Mouse (Mus musculus): ENCODE measurements around the gene Reep1. TPM values are rescaled to one million over a fixed set of nuclear protein-coding genes. Genes with fewer than 3 reads are reported as not detected.

Gene Reep1
- polyA plus RNA-seq, 1 experiment: 82.1 TPM

DNA sequence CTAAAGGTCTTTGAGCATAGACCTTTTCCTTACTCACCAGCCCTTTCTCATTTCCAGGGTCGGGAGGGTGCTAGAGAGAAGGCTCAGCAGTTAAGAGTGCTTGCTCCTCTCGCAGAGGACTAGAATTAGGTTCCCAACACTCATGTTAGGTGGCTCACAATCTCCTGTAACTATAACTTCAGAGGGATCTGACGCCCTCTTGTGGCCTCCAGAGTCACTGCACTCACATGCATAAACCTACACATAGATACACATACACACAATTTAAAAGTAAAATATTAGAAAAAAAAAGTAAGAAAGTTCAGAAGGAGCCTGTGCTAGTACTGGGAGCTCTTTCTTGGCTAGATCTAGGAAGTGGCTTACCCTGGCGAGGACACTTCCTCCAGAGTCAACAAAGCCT lies 63.9 kb downstream of the Reep1 start:
- H3K27ac ChIP-seq (ENCODE audit: insufficient read depth, low read length): no peak overlapping the region
- H3K4me1 ChIP-seq (ENCODE audit: control insufficient read depth, insufficient read depth, low read length): no peaks in the 10 kb centered on the region
- H3K4me3 ChIP-seq (replicated peaks; ENCODE audit: insufficient read depth, low read depth, low read length): no peak overlapping the region
- TF ChIP-seq CTCF (IDR thresholded peaks at IDR 0.05; ENCODE audit: borderline replicate concordance, insufficient read depth, low read depth, low read length) (no peak), POLR2A (IDR thresholded peaks at IDR 0.05; ENCODE audit: borderline replicate concordance, insufficient read depth, low read length) (no peak)
- H3K27me3 ChIP-seq (ENCODE audit: control insufficient read depth, insufficient read depth, low read length): no peaks in the 10 kb centered on the region
- DNase-seq: no peak
- 96% methylated on average over 4 of the region's 4 CpGs for WGBS

- Histone ChIP-seq H3K27me3 (ENCODE audit: control insufficient read depth, insufficient read depth, low read length) (no peaks in the 10 kb centered on the region), H3K27ac (ENCODE audit: insufficient read depth, low read length) (no peak overlapping the region), H3K4me3 (replicated peaks; ENCODE audit: insufficient read depth, low read depth, low read length) (no peak overlapping the region), H3K4me1 (ENCODE audit: control insufficient read depth, insufficient read depth, low read length) (no peaks in the 10 kb centered on the region)
- 48% methylated on average over 6 of the region's 6 CpGs for WGBS
- DNase-seq: no peak
- TF ChIP-seq POLR2A (IDR thresholded peaks at IDR 0.05; ENCODE audit: borderline replicate concordance, insufficient read depth, low read length): no peak
- TF ChIP-seq CTCF (IDR thresholded peaks at IDR 0.05; ENCODE audit: borderline replicate concordance, insufficient read depth, low read depth, low read length): no peak
Measured at GRCm38 (mm10) chr6:71772156-71772555, 64.8 kb downstream of the Reep1 start.

DNA sequence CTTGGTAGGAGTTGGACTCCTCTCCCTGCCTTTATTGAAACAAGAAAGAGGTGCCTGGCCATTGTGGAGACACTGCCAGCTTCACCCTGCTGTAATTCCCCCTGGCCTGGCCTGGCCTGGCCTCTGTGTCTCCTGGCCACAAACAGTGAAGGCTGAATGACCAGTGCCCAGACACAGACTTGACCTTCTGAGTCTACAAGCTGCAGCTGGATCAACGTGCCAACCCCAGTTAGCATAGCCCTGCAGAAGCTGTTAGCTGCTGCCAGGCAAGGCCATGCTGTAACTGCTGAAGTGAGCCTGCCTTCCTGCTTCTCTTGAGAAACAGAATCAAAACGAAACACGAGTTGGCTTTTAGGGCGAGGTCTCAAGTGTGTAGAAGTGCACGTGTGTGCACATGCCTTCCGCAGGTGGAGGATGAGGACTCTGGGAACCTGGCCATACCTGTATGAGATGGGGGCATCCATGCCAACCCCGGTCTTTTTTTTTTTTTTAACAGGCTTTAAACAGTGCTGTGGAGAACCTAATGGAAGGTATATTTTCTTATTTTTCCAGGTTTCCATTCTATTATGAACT lies 65.4 kb downstream of the Reep1 start:
- no peak overlapping the region for H3K27ac ChIP-seq (ENCODE audit: insufficient read depth, low read length)
- H3K4me3 ChIP-seq (replicated peaks; ENCODE audit: insufficient read depth, low read depth, low read length): no peak overlapping the region
- 86% methylated on average over 7 of the region's 7 CpGs for WGBS

DNA sequence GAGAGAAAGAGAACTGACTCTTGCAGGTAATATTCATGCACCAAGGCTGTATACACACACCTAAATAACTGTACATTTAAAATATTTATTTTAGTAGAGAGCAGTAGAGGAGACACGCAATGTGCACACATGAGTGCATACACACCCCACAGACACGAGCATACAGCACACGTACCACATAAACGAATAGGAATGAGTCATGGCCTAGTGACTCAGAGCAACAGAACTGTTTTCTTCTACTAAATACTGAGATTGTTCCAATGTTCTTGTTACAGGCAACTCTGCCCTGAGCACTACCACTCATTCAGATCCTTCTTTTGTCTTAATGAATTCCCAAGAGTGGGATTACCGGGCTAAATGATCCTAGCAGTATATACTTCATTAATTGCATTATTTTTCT lies 70.7 kb downstream of the Reep1 start:
- Histone ChIP-seq H3K4me3 (replicated peaks; ENCODE audit: insufficient read depth, low read depth, low read length) (no peak overlapping the region), H3K4me1 (ENCODE audit: control insufficient read depth, insufficient read depth, low read length) (no peaks in the 10 kb centered on the region), H3K27ac (ENCODE audit: insufficient read depth, low read length) (no peak overlapping the region), H3K27me3 (ENCODE audit: control insufficient read depth, insufficient read depth, low read length) (no peaks in the 10 kb centered on the region)
- DNase-seq: no peak
- 92% methylated on average over 5 of the region's 5 CpGs for WGBS
- TF ChIP-seq POLR2A (IDR thresholded peaks at IDR 0.05; ENCODE audit: borderline replicate concordance, insufficient read depth, low read length) (no peak), CTCF (IDR thresholded peaks at IDR 0.05; ENCODE audit: borderline replicate concordance, insufficient read depth, low read depth, low read length) (no peak)

More for the DNA sequence above, 65.4 kb downstream of the Reep1 start:
- no peaks in the 10 kb centered on the region for H3K4me1 ChIP-seq (ENCODE audit: control insufficient read depth, insufficient read depth, low read length)
- TF ChIP-seq CTCF (IDR thresholded peaks at IDR 0.05; ENCODE audit: borderline replicate concordance, insufficient read depth, low read depth, low read length) (no peak), POLR2A (IDR thresholded peaks at IDR 0.05; ENCODE audit: borderline replicate concordance, insufficient read depth, low read length) (no peak)
- no peak for DNase-seq
- H3K27me3 ChIP-seq (ENCODE audit: control insufficient read depth, insufficient read depth, low read length): no peaks in the 10 kb centered on the region

DNA sequence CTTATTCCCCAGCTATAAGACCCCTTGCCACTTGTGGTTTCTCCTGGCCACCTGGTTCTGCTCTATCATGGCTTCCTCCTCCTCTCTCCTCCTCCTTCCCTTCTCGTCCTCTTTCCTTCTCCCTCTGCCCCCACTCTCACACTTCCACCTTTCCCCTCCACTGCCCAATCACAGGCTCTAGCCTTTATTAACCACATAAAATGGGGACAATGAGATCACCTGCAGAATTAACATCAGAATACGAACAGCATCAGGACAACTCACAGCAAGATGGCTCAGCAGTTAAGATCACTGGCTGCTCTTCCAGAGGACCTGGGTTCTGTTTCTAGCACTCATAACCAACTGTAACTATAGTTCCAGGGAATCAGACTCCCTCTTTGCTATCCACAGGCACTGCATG lies 72.5 kb downstream of the Reep1 start:
- no peak for TF ChIP-seq POLR2A (IDR thresholded peaks at IDR 0.05; ENCODE audit: borderline replicate concordance, insufficient read depth, low read length)
- TF ChIP-seq CTCF (IDR thresholded peaks at IDR 0.05; ENCODE audit: borderline replicate concordance, insufficient read depth, low read depth, low read length): no peak
- DNase-seq: no peak
- no peak overlapping the region for H3K4me3 ChIP-seq (replicated peaks; ENCODE audit: insufficient read depth, low read depth, low read length)
- 78% methylated on average over 2 of the region's 2 CpGs for whole genome bisulfite sequencing
- H3K4me1 ChIP-seq (ENCODE audit: control insufficient read depth, insufficient read depth, low read length): no peaks in the 10 kb centered on the region
- no peak overlapping the region for H3K27ac ChIP-seq (ENCODE audit: insufficient read depth, low read length)
- no peaks in the 10 kb centered on the region for H3K27me3 ChIP-seq (ENCODE audit: control insufficient read depth, insufficient read depth, low read length)

DNA sequence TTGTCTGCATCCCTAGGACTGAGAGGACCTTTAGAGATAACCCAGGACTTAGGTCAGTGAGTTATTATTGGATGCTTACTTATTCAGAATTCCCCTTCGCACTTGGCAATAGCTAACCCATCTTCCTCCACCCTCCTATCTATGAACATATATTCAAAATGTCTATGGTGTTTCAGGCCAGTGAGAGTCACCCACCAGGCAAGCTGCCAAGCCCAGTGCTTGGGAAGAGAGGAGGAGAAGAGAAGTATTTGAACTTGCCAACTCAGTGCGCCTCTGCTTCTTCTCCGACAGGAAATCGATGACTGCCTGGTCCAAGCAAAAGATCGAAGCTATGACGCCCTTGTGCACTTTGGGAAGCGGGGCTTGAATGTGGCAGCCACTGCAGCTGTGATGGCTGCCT lies 73.1 kb downstream of the Reep1 start:
- H3K4me3 ChIP-seq (replicated peaks; ENCODE audit: insufficient read depth, low read depth, low read length): no peak overlapping the region
- H3K4me1 ChIP-seq (ENCODE audit: control insufficient read depth, insufficient read depth, low read length): no peaks in the 10 kb centered on the region
- TF ChIP-seq CTCF (IDR thresholded peaks at IDR 0.05; ENCODE audit: borderline replicate concordance, insufficient read depth, low read depth, low read length): no peak
- no peak for TF ChIP-seq POLR2A (IDR thresholded peaks at IDR 0.05; ENCODE audit: borderline replicate concordance, insufficient read depth, low read length)
- 83% methylated on average over 7 of the region's 7 CpGs for WGBS
- H3K27me3 ChIP-seq (ENCODE audit: control insufficient read depth, insufficient read depth, low read length): no peaks in the 10 kb centered on the region
- no peak overlapping the region for H3K27ac ChIP-seq (ENCODE audit: insufficient read depth, low read length)
- DNase-seq: no peak

- no peaks in the 10 kb centered on the region for H3K27me3 ChIP-seq (ENCODE audit: control insufficient read depth, insufficient read depth, low read length)
- H3K4me1 ChIP-seq (ENCODE audit: control insufficient read depth, insufficient read depth, low read length): no peaks in the 10 kb centered on the region
- no peak overlapping the region for H3K4me3 ChIP-seq (replicated peaks; ENCODE audit: insufficient read depth, low read depth, low read length)
- TF ChIP-seq CTCF (IDR thresholded peaks at IDR 0.05; ENCODE audit: borderline replicate concordance, insufficient read depth, low read depth, low read length): no peak
- no peak for TF ChIP-seq POLR2A (IDR thresholded peaks at IDR 0.05; ENCODE audit: borderline replicate concordance, insufficient read depth, low read length)
- WGBS: 94% methylated on average over 5 of the region's 5 CpGs
- DNase-seq: no peak
- H3K27ac ChIP-seq (ENCODE audit: insufficient read depth, low read length): no peak overlapping the region
Measured at GRCm38 (mm10) chr6:71783165-71783564, 75.8 kb downstream of the Reep1 start.

- H3K4me3 ChIP-seq (replicated peaks; ENCODE audit: insufficient read depth, low read depth, low read length): no peak overlapping the region
- no peaks in the 10 kb centered on the region for H3K4me1 ChIP-seq (ENCODE audit: control insufficient read depth, insufficient read depth, low read length)
- TF ChIP-seq POLR2A (IDR thresholded peaks at IDR 0.05; ENCODE audit: borderline replicate concordance, insufficient read depth, low read length): no peak
- TF ChIP-seq CTCF (IDR thresholded peaks at IDR 0.05; ENCODE audit: borderline replicate concordance, insufficient read depth, low read depth, low read length): no peak
- DNase-seq: no peak
- H3K27me3 ChIP-seq (ENCODE audit: control insufficient read depth, insufficient read depth, low read length): no peaks in the 10 kb centered on the region
- no peak overlapping the region for H3K27ac ChIP-seq (ENCODE audit: insufficient read depth, low read length)
- WGBS: 87% methylated on average over 9 of the region's 9 CpGs
Measured at GRCm38 (mm10) chr6:71788348-71788747, 81.0 kb downstream of the Reep1 start.

All from cerebellum, adult 2 months (tissue).